Mouse (Mus musculus) ovary, postnatal 10 days (tissue): ENCODE measurements around the gene 1700123L14Rik.
"Not testable (repeated sequence)": the region's sequence is repeated elsewhere in the genome, so short reads cannot be mapped to it uniquely, and the experiment has no call there.

Experiments
- DNase-seq: peaks from one replicate; pipeline ENCODE4 v3.0.0; 2022; ENCODE audit warnings: low spot score

1700123L14Rik gene

DNA sequence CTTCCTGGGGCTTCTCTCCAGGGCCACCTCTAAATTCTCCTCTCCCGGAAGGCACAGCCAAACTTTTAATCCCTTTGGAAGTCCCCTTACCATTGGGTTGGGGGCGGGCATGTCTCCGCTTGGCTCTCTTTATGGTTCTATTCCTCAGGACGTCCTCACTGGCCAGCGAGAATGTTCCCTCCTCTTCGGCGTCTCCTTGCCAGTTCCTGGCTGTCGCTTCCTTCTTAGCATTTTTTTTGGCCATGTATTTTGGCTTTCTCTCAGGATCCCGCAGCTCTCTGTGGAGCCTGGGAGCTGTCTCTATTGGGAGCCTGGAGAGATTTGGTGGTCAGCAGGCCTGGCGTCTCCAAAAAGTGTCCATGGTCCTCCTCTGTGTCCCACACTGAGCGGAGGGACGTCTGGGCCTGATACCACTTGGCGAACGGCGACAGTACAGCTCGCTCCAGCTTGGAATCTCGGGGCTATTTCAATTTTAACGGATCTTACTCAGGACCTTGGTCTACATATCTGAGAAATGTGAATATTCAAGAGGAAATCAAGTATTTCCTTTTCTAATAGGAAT is at the start of gene 1700123L14Rik:
1700123L14Rik (minus strand) TSS at position 426 of the 562 bp plus-strand sequence.
- DNase-seq, result no peak

DNA sequence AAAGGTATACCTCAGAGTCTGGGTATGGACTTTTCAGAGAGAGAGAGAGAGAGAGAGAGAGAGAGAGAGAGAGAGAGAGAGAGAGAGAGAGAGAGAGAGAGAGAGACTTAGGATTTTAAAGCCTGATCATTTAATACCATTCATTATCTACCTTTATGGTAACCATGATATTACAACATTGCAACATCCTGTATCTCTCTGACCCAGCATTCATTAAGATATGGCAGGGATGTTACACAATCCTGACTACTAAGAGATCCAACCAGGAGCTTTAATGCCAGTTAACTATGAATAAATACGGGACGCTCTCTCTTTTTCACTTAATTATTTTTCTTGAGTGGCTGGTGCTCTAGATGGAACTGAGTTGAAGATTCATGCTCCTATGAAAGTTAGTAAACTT is 39.4 kb upstream of the 1700123L14Rik start:
- no peak for DNase-seq

DNA sequence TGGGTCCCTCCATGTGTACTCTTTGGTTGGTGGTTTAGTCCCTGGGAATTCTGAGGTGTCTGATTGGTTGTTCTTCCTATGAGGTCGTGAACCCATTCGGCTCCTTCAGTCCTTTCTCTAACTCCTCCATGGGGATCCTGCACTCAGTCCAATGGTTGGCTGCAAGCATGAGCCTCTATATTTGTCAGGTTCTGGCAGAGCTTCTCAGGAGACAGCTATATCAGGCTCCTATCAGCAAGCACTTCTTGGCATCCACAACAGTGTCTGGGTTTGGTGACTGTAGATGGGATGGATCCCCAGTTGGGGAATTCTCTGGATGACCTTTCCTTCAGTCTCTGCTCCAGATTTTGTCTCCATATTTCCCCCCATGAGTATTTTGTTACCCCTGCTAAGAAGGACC is 32.9 kb upstream of the 1700123L14Rik start:
- DNase-seq, result not testable (repeated sequence)

DNA sequence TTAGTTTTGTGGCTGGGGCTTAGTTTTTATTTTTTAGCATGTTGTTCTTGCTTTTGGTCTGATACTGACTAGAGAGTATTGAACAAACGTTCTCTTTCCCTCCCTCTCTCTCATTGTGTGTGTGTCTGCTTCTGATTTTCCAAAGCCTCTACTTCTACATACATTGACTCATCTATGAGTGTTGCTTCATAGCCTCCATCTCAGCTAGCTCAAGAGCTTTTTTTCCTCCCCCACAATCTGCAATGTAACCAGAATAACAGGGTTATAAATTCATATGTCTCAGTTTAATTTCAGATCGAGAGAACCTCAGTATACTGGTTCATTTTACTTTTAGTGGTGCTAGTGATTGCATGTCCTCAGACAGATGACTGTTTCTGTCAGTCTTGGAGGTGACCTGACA is 20.5 kb upstream of the 1700123L14Rik start:
- DNase-seq, result no peak

DNA sequence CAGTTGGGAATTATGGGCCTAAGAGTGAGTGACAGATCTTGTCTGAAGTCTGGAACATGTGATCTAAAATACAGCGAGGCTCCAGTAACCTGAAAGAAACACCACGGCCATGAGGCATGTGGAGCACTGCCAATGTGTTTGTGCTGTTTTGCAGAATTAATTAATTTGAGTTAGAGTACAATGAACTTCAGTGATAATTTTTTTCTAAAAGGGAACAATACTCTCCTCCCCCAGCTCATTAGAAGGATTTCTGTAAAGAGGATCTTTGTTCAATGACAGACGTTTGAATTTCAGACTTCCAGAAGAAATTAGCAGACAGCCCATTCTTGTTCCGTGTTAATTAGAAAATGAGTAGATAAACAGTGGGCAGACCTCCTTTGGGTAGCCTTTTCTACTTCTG is 17.3 kb upstream of the 1700123L14Rik start:
- DNase-seq, result no peak

DNA sequence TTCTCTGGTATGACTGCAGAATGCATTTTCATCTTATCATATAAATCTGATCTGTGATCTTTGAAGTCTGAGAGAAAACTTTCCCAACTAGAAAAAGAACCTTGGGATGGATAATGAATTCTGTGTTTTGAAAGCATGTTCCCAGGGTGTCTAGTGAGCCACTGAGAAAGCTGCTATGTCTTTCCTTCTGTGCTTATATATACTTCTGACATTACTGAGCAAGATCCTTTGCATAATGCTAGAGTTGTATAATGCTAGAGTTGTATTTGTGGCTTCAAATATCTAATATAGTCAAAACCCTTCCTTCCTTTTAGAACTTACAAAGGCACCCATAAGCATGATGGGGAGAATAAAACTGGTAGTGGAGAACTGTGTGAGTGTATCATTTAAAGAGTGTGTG is 12.5 kb upstream of the 1700123L14Rik start:
- DNase-seq, result no peak

DNA sequence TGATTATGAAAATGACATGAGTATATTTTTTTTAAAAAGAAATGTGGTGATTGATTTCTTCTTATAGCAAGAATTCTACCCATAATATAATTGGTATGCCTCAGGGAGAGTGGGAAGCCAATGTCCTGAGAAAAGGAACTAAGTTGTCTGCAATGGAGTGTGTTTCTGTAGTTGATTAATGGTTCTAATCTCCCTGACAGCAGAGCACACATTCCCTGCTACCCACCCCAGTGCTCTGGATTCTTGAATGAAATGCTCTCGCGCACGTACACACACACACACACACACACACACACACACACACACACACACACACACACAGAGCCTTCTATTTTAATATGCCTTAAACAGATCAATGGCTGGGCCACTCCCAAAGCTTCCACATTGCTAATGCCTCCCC is 7.6 kb upstream of the 1700123L14Rik start:
- no peak for DNase-seq

DNA sequence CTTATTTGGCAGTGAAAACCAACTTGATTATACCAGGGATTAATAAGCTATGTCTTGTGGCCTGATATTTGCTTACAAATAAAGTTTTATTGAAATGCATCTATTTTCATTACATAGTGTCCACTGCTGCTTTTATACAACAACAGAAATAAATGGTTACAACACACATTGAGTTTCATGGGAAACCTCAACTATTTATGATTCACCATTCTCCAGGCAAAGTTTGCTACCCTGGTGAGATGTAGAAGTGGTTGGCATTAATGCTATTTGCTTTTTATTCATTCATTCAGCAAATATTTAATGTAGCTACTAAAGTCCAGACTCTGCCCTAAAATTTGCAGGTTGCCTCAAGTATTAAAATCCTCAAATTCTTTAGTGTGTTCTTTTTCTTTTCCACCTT is 988 bp upstream of the 1700123L14Rik start:
- DNase-seq, result no peak

DNA sequence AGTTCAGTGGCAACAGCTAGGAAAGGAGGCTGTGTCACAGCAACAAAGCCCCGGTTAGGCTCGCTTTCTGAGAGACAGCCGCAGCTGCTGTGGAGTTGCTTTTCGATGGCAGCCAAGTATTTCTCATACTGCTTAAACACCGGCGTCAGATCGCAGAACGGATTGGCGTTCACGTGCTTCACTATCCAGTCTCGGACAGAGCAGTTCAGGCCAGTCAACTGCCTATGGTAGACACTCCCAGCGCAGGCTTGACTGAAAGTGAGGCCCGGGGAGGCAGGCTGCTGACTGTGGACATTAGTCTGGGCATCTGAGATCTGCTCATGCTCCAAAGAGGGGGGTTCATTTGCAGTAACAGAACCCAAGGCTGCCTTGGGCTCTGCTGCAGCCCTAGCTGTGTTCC is 640 bp downstream of the 1700123L14Rik start:
- DNase-seq, result no peak

DNA sequence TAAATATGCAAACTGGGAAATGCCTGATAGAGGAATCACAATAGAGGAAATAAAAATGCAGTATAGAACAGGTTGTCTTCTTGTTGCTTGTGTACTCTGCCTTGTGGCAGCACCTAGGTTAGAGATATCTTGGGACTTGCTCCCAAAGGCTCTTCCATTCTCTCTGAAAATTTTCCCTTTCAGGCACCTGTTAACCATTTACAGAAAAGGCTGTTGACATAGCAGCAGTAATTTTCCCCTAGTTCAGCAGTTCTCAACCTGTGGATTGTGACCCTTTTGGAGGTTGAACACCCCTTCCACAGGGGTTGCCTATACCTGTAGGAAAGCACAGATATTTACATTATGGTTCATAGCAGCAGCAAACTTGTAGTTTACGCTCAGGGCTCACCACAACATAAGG is 22.7 kb downstream of the 1700123L14Rik start:
- no peak for DNase-seq

DNA sequence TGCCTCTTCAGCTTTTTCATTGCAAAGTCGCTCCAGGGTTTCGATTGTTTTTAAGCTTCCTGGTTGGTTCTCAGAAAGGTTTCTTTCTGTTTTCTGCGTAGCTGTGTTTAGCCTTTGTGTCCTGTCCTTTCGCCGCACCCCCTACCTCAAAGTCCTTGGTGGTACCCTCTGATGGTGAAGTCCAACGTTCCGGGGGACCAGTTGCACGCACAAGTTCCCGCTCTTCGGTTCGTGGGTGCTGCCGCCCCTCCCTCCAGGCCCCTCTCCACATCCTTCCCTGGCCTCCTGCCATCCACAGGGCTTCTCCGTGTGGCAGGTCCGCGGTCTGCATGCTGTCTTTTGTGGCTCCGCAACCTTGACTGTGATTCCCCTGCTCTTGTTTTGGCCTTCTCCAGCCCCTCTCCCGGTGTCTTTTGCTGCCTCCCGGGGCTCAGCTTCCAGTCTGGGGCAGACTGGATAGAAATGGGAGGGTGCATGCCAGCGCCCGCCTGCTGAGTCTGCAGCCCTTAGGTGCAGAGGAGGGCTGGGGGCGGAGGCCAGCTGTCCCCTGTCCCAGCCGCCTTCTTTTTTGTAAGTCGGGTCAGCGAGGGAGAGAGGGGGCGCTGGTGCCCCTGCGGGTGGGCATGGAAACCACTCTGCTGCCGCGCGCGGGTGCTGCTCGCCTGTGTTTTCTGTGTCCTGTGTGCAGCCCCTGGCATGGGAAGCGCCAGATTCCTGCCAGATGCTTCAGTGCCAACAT is 49.3 kb downstream of the 1700123L14Rik start:
- peak; percentile 6 for DNase-seq

DNA sequence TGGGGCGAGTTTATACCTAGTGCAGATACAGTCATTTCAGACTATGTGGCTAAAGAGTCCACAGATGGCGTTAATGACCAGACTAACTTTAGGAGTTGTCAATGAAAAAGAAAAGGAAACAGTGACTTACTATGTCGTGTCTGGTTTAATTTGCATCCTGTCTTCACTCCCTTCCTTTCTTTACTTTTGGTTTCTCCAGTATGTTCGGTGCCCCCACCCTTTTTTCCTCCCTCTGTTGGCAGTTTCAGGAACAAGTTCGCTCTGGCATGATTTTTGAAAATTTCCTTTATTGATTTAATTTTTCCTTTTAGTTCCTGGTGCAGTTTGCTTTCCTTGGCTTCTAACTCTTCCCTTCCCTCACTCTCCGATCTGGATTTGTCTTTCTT is 49.9 kb downstream of the 1700123L14Rik start:
- DNase-seq, result no peak
